11 mouse cellular contexts compared by ENCODE assay signal in the genomic region with DNA sequence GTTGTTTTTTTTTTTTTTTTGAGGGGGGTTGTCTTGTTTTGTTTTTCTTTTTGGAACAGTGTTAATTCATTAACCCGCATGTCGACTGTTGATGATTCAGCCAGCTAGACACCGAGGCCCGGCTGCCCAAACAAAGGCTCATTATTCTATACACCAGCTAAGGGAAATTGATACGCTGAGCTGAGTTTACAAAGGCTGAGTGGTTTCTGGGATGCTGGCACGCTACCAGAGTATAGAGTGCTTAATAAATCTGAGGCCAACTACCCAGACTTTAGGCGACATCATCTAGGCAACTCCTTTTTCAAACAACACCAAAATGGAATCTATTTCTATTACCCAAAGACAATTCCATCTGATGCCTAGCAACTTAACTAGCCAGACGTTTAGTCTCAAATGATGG. TPM values are rescaled to one million over a fixed set of nuclear protein-coding genes. Genes with fewer than 3 reads are reported as not detected.
A peak's percentile ranks its signal among the peaks of the same experiment; 100 is the strongest.
DNase-seq lines count a peak whose midpoint lies in the region; ATAC-seq lines count a peak whose summit lies in the region.
"Had no signal": no experiment of that assay in that cellular context is flagged by ENCODE, and none has a peak within 500 bp of the region (broad histone marks: within the 10 kb centered on the region; RNA-seq: fewer than 3 reads in every experiment).

No protein-coding gene starts in this region.

- no peak for DNase-seq in heart, adult 18-20 months
- no peak for DNase-seq in lung, postnatal 10 days
- peak; percentile 45 for DNase-seq in retina, embryonic 14.5 days (ENCODE audit: low spot score)
- no peak for DNase-seq in gastrocnemius, postnatal 14 days
- no peak for DNase-seq in frontal cortex, adult 2 months (ENCODE audit: extremely low spot score in 1 of 2, low spot score in 1 of 2)
- DNase-seq: right cerebral cortex, postnatal 4 days had no signal

- intact Hi-C loops in gastrocnemius, postnatal 14 days (cut with DNase I; ENCODE audit: low total_unique reads): no loop called here

- no peak overlapping the region for H3K4me2 ChIP-seq in heart, embryonic 15.5 days
- H3K4me2 ChIP-seq in lung, embryonic 16.5 days (ENCODE audit: low read depth, low read length): no peak overlapping the region
- H3K4me2 ChIP-seq in embryonic facial prominence, embryonic 12.5 days (replicated peaks): no peak overlapping the region
- H3K4me2 ChIP-seq: liver, embryonic 15.5 days had no signal

- 0 out of 2 replicates have a peak overlapping the region, but pooled peaks have one; percentile 9 for H3K27ac ChIP-seq in heart, embryonic 15.5 days
- peak overlapping the region; percentile 71 for H3K27ac ChIP-seq in lung, embryonic 16.5 days (ENCODE audit: low read length)
- H3K27ac ChIP-seq in embryonic facial prominence, embryonic 12.5 days: peak overlapping the region; percentile 66; the same call in 1 of the 2 replicates
- H3K27ac ChIP-seq: liver, embryonic 15.5 days had no signal

- H3K27me3 ChIP-seq in heart, embryonic 15.5 days: no peaks in the 10 kb centered on the region
- H3K27me3 ChIP-seq in lung, embryonic 16.5 days (ENCODE audit: control insufficient read depth, insufficient read depth, low read depth, low read length): no peaks in the 10 kb centered on the region
- H3K27me3 ChIP-seq in embryonic facial prominence, embryonic 12.5 days: no peaks in the 10 kb centered on the region
- H3K27me3 ChIP-seq: liver, embryonic 15.5 days had no signal

- peaks cover under 1% of the 10 kb centered on the region for H3K4me1 ChIP-seq in heart, embryonic 15.5 days (replicated peaks)
- H3K4me1 ChIP-seq in lung, embryonic 16.5 days (replicated peaks; ENCODE audit: control insufficient read depth, insufficient read depth, low read length): peaks cover 12% of the 10 kb centered on the region
- H3K4me1 ChIP-seq in embryonic facial prominence, embryonic 12.5 days: peaks cover 5% of the 10 kb centered on the region; the same call in 1 of the 2 replicates
- H3K4me1 ChIP-seq: liver, embryonic 15.5 days had no signal

- no peaks in the 10 kb centered on the region for H3K36me3 ChIP-seq in heart, embryonic 15.5 days
- no peaks in the 10 kb centered on the region for H3K36me3 ChIP-seq in lung, embryonic 16.5 days (ENCODE audit: control insufficient read depth, insufficient read depth, low read length)
- H3K36me3 ChIP-seq in embryonic facial prominence, embryonic 12.5 days: no peaks in the 10 kb centered on the region
- H3K36me3 ChIP-seq: liver, embryonic 15.5 days had no signal

- H3K9me3 ChIP-seq in heart, embryonic 15.5 days (replicated peaks): no peaks in the 10 kb centered on the region
- no peaks in the 10 kb centered on the region for H3K9me3 ChIP-seq in lung, embryonic 16.5 days (ENCODE audit: control insufficient read depth, low read length)
- no peaks in the 10 kb centered on the region for H3K9me3 ChIP-seq in embryonic facial prominence, embryonic 12.5 days
- H3K9me3 ChIP-seq: liver, embryonic 15.5 days had no signal

- ATAC-seq in heart, embryonic 15.5 days (replicated peaks; ENCODE audit: insufficient number of reproducible peaks, insufficient read depth, low FRiP score, low read depth): no peak
- ATAC-seq in lung, embryonic 16.5 days (ENCODE audit: low read depth): peak; percentile 51; the same call in 1 of the 2 replicates
- ATAC-seq in embryonic facial prominence, embryonic 12.5 days (ENCODE audit: insufficient number of reproducible peaks, insufficient read depth, low FRiP score, low TSS enrichment): no peak
- ATAC-seq: CD4-positive, CD25-positive, alpha-beta regulatory T cell, adult 4 months had no signal

- H3K9ac ChIP-seq in heart, embryonic 15.5 days: no peak overlapping the region
- no peak overlapping the region for H3K9ac ChIP-seq in lung, embryonic 16.5 days (ENCODE audit: low read length)
- H3K9ac ChIP-seq in embryonic facial prominence, embryonic 12.5 days: no peak overlapping the region
- H3K9ac ChIP-seq: liver, embryonic 15.5 days had no signal

- 51% methylated on average over 8 of the region's 8 CpGs for WGBS in heart, embryonic 15.5 days
- 16% methylated on average over 8 of the region's 8 CpGs for WGBS in lung, embryonic 16.5 days
- 14% methylated on average over 8 of the region's 8 CpGs for WGBS in embryonic facial prominence, embryonic 12.5 days

- H3K4me3 ChIP-seq in heart, embryonic 15.5 days: no peak overlapping the region
- H3K4me3 ChIP-seq in lung, embryonic 16.5 days (ENCODE audit: low read length): no peak overlapping the region
- H3K4me3 ChIP-seq in embryonic facial prominence, embryonic 12.5 days: no peak overlapping the region
- H3K4me3 ChIP-seq: liver, embryonic 15.5 days had no signal

RNA-seq across cellular contexts. Expression of a gene that starts 13.9 kb away (rescaled TPM):
- 20.8 and 23.1 TPM in 2 replicates for polyA plus RNA-seq in heart, embryonic 15.5 days (2015; fragmentation: Nextera tagmentation; extraction: Ambion mirVana)
- total RNA-seq in heart, adult 18-20 months (2021): 10 to 100 TPM; 21.4 to 25.5 TPM
- polyA plus RNA-seq in lung, embryonic 16.5 days (2015; fragmentation: Nextera tagmentation; extraction: Ambion mirVana): 11.4 and 11.8 TPM in 2 replicates
- 10.7 and 11.6 TPM in 2 replicates for polyA plus RNA-seq in embryonic facial prominence, embryonic 12.5 days (2016; fragmentation: Nextera tagmentation; extraction: Ambion mirVana)
- total RNA-seq in gastrocnemius, postnatal 14 days (2021): 1 to 10 TPM; 6.7 to 9.7 TPM
- 32.6 and 34.9 TPM in 2 replicates for polyA plus RNA-seq in frontal cortex, adult 2 months (2012; rRNA removed)

Comparison
In these comparisons a context has a peak if more than half of its experiments do, and no peak if none do; other contexts are left out.
1. H3K27ac ChIP-seq: peak in every context shown above with its lines; median percentile 71 in lung, embryonic 16.5 days; 66 in embryonic facial prominence, embryonic 12.5 days; 9 in heart, embryonic 15.5 days.